ENCODE assay signal across 9 mouse cellular contexts in genomic region chr9:114775272-114775671, GRCm38 (mm10). TPM values are rescaled to one million over a fixed set of nuclear protein-coding genes. Genes with fewer than 3 reads are reported as not detected.
DNase-seq lines count a peak whose midpoint lies in the region; ATAC-seq and TF ChIP-seq lines count a peak whose summit lies in the region.
"Had no signal": no experiment of that assay in that cellular context is flagged by ENCODE, and none has a peak within 500 bp of the region (broad histone marks: within the 10 kb centered on the region; RNA-seq: fewer than 3 reads in every experiment).

No protein-coding gene starts in this region.

- H3K9me3 ChIP-seq in hindbrain, embryonic 12.5 days (replicated peaks) = no peaks in the 10 kb centered on the region
- peaks cover 4% of the 10 kb centered on the region; the same call in 1 of the 2 replicates for H3K9me3 ChIP-seq in hindbrain, embryonic 10.5 days
- no peaks in the 10 kb centered on the region for H3K9me3 ChIP-seq in liver, postnatal 0 days (ENCODE audit: low read length)

- 57% methylated on average over 4 of the region's 4 CpGs for WGBS in hindbrain, embryonic 12.5 days
- WGBS in hindbrain, embryonic 10.5 days = 72% methylated on average over 4 of the region's 4 CpGs
- 33% methylated on average over 4 of the region's 4 CpGs for WGBS in liver, postnatal 0 days (ENCODE audit: insufficient replicate concordance)

- no peak overlapping the region for H3K4me3 ChIP-seq in hindbrain, embryonic 12.5 days
- no peak overlapping the region for H3K4me3 ChIP-seq in hindbrain, embryonic 10.5 days
- H3K4me3 ChIP-seq in liver, postnatal 0 days (ENCODE audit: low read depth, low read length) = no peak overlapping the region

- DNase-seq in hindbrain, embryonic 10.5 days (ENCODE audit: low spot score) = no peak
- peak; percentile 93 for DNase-seq in 416B (ENCODE audit: low read depth)
- DNase-seq in cerebellum, adult 8-10 months = peak; percentile 74
- peak; percentile 59 for DNase-seq in heart, adult 9 months (ENCODE audit: low spot score in 2 of 2)
- DNase-seq in liver, postnatal 0 days = peak; percentile 35
- DNase-seq in testis, postnatal 10 days (ENCODE audit: low spot score) = no peak
- DNase-seq in left cerebral cortex, postnatal 36 days (ENCODE audit: low spot score in 2 of 2) = no peak

- H3K27ac ChIP-seq in hindbrain, embryonic 12.5 days = 0 out of 2 replicates have a peak overlapping the region, but pooled peaks have one; percentile 9
- H3K27ac ChIP-seq in hindbrain, embryonic 10.5 days = no peak overlapping the region
- H3K27ac ChIP-seq in liver, postnatal 0 days (ENCODE audit: low read depth) = no peak overlapping the region

- no peak overlapping the region for H3K9ac ChIP-seq in hindbrain, embryonic 12.5 days
- no peak overlapping the region for H3K9ac ChIP-seq in liver, postnatal 0 days (replicated peaks)

- TF ChIP-seq EP300 in liver, postnatal 0 days (IDR thresholded peaks at IDR 0.05; ENCODE audit: low read depth) = no peak

- H3K36me3 ChIP-seq in hindbrain, embryonic 12.5 days = peaks cover 7% of the 10 kb centered on the region; the same call in 1 of the 2 replicates
- peaks cover 43% of the 10 kb centered on the region for H3K36me3 ChIP-seq in hindbrain, embryonic 10.5 days
- peaks cover 6% of the 10 kb centered on the region; the same call in 1 of the 2 replicates for H3K36me3 ChIP-seq in liver, postnatal 0 days (replicated peaks; ENCODE audit: insufficient read depth, low read length)

- no peak overlapping the region for H3K4me2 ChIP-seq in hindbrain, embryonic 12.5 days (replicated peaks)
- no peak overlapping the region for H3K4me2 ChIP-seq in liver, postnatal 0 days (ENCODE audit: low read depth, low read length)

- intact Hi-C loops in left cerebral cortex, postnatal 36 days (cut with DNase I) = no loop called here

- TF ChIP-seq CTCF in liver, postnatal 0 days (IDR thresholded peaks at IDR 0.05; ENCODE audit: low read depth) = no peak

- H3K4me1 ChIP-seq in hindbrain, embryonic 12.5 days = peaks cover 15% of the 10 kb centered on the region
- H3K4me1 ChIP-seq in hindbrain, embryonic 10.5 days (replicated peaks) = peaks cover 30% of the 10 kb centered on the region
- H3K4me1 ChIP-seq in liver, postnatal 0 days (ENCODE audit: insufficient read depth) = peaks cover 14% of the 10 kb centered on the region

- ATAC-seq in hindbrain, embryonic 12.5 days (ENCODE audit: low FRiP score) = no peak
- peak; percentile 35; the same call in 1 of the 2 replicates for ATAC-seq in liver, postnatal 0 days

- no peaks in the 10 kb centered on the region for H3K27me3 ChIP-seq in hindbrain, embryonic 12.5 days
- H3K27me3 ChIP-seq in hindbrain, embryonic 10.5 days (ENCODE audit: insufficient read depth, poor library complexity, severe bottlenecking) = no peaks in the 10 kb centered on the region
- H3K27me3 ChIP-seq in liver, postnatal 0 days (ENCODE audit: insufficient read depth, low read length) = no peaks in the 10 kb centered on the region
- H3K27me3 ChIP-seq: CH12.LX had no signal

RNA-seq across cellular contexts. Expression of gene Cmtm7, which starts 6.4 kb away (rescaled TPM):
- 43.9 and 50.9 TPM in 2 replicates for polyA plus RNA-seq in hindbrain, embryonic 12.5 days (2016; fragmentation: Nextera tagmentation; extraction: Ambion mirVana)
- 96.0 and 108 TPM in 2 replicates for polyA plus RNA-seq in hindbrain, embryonic 10.5 days (2016; fragmentation: Nextera tagmentation; extraction: Ambion mirVana)
- polyA plus RNA-seq in liver, postnatal 0 days (2015; fragmentation: Nextera tagmentation; extraction: Ambion mirVana) = 57.7 and 58.2 TPM in 2 replicates
- total RNA-seq in left cerebral cortex, postnatal 36 days (2021) = 1 to 10 TPM; 3.8 to 4.0 TPM

RNA-seq across cellular contexts. Expression of gene Cmtm6, which starts 44.4 kb away (rescaled TPM):
- 25.8 and 26.0 TPM in 2 replicates for polyA plus RNA-seq in hindbrain, embryonic 12.5 days (2016; fragmentation: Nextera tagmentation; extraction: Ambion mirVana)
- 23.8 and 30.0 TPM in 2 replicates for polyA plus RNA-seq in hindbrain, embryonic 10.5 days (2016; fragmentation: Nextera tagmentation; extraction: Ambion mirVana)
- polyA plus RNA-seq in liver, postnatal 0 days (2015; fragmentation: Nextera tagmentation; extraction: Ambion mirVana) = 27.7 and 30.1 TPM in 2 replicates
- 10 to 100 TPM; 19.0 to 21.5 TPM for total RNA-seq in left cerebral cortex, postnatal 36 days (2021)

Comparison
In these comparisons a context has a peak if more than half of its experiments do, and no peak if none do; other contexts are left out.
1. DNase-seq: peak in 416B (single experiment), cerebellum, adult 8-10 months (single experiment), heart, adult 9 months (2 of 2) and liver, postnatal 0 days (single experiment); none in hindbrain, embryonic 10.5 days (single experiment), testis, postnatal 10 days (single experiment) and left cerebral cortex, postnatal 36 days (0 of 2).